Mouse (Mus musculus) thymus, adult 2 months (tissue): ENCODE data around the gene Serpini2. TPM values are rescaled to one million over a fixed set of nuclear protein-coding genes. Genes with fewer than 3 reads are reported as not detected.

Experiments
- DNase-seq: peaks from one replicate; pipeline ENCODE4 v3.0.0; 2021
- H3K27ac ChIP-seq: fragments of 200-500 bp; 2 replicates; pipeline ENCODE4 v1.5.1; 2012; ENCODE audit warnings: low read length, control low read depth; ENCODE audit not compliant: control insufficient read depth, insufficient read depth
- H3K27me3 ChIP-seq: fragments of 200-500 bp; 2 replicates; pipeline ENCODE4 v1.6.1; 2012; ENCODE audit warnings: mild to moderate bottlenecking, low read length, moderate library complexity, mixed read lengths; ENCODE audit not compliant: control insufficient read depth, insufficient read depth
- H3K36me3 ChIP-seq: fragments of 200-500 bp; 2 replicates; pipeline ENCODE4 v1.6.1; 2012; ENCODE audit warnings: mild to moderate bottlenecking, low read length, moderate library complexity; ENCODE audit not compliant: control insufficient read depth, insufficient read depth
- H3K4me1 ChIP-seq: fragments of 200-500 bp; replicated peaks from 2 replicates; pipeline ENCODE4 v1.6.1; 2012; ENCODE audit warnings: low read length; ENCODE audit not compliant: control insufficient read depth, insufficient read depth
- H3K4me3 ChIP-seq: fragments of 200-500 bp; 2 replicates; pipeline ENCODE4 v1.5.1; 2012; ENCODE audit warnings: mild to moderate bottlenecking, low read length, control low read depth, moderate library complexity; ENCODE audit not compliant: control insufficient read depth, insufficient read depth
- CTCF ChIP-seq: fragments of 200-500 bp; IDR thresholded peaks from 2 replicates; pipeline ENCODE4 v1.5.1; 2012; ENCODE audit warnings: mild to moderate bottlenecking, control low read depth, low read length, moderate library complexity, borderline replicate concordance; ENCODE audit not compliant: control insufficient read depth, poor library complexity, insufficient read depth; ENCODE audit errors: extremely low read depth
- POLR2A ChIP-seq: fragments of 200-500 bp; IDR thresholded peaks from 2 replicates; pipeline ENCODE4 v1.6.1; 2012; ENCODE audit warnings: mild to moderate bottlenecking, low read length, control low read depth, moderate library complexity; ENCODE audit not compliant: control insufficient read depth, poor library complexity, insufficient read depth; ENCODE audit errors: extremely low read depth
- WGBS: fragments of 180-500 bp; shearing (Covaris S2); methylation state at CpG from one replicate; pipeline ENCODE4 v1.1.7; 2018; 5-methylcytosine and 5-hydroxymethylcytosine counted together
- polyA plus RNA-seq: library from polyadenylated mRNA; depleted of rRNA; stranded (reverse); fragments of >200 nt; gene quantifications from 2 replicates; pipeline ENCODE4 v1.2.3, GENCODE M21; 2012

Serpini2 gene
- polyA plus RNA-seq, 1 experiment, result not detected

DNA sequence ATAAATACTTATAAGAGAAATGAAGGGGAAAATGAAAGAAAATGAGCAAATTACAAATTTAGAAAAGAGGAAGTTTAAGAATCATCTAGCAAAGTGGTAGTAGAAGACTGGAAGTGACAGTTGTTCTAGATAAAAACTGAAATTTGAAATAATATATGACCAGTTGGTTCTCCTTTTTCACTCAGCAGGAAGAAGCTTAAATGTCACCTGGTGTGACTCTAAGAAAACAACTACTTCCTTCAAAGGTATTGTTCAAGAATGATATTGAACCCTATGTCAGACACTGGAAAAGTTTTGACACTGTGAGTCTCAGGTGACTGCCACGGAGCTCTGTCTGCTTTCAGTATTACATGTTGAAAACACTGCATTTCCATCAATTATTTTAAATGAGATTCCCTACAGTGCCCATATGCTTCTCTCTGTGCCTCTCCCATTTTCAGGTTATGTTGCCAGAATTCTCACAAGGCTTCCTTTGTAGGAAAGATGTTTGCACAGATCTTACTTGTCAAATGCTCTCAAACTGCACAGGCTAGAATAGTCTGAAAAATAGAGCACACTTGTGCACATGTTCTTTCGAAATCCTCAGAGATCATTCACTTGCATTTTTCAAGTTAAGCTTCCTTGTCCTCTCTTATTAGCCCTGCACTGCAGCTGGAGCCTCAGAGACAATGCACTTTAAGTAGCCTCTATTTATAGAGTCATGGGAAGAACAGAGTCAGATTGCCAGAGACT is 27.3 kb upstream of the Serpini2 start:
- TF ChIP-seq POLR2A (no peak), CTCF (no peak)
- Histone ChIP-seq H3K4me3 (no peak overlapping the region), H3K4me1 (no peaks in the 10 kb centered on the region), H3K36me3 (no peaks in the 10 kb centered on the region), H3K27ac (no peak overlapping the region), H3K27me3 (no peaks in the 10 kb centered on the region)
- 17% methylated on average over 2 of the region's 2 CpGs for WGBS
- no peak for DNase-seq

DNA sequence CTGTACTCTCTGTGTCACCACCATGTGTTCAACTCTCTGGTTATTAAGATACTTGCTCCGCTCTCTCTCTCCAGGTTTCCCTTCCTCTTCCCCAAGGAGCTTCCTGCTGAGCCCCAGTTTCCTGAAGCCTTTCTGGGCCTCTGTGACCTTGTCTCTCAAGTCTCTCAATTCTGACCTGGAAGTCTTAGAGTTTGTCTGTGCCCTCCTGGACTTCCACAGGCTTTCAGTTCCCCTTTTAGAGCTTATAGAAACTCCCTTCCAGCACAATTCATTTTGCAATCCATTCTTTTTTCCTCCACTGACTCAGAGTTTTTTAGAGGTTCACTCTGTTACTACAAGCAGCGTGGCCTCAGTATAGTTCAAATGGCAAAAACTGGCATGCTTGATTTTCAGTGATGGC is 23.4 kb upstream of the Serpini2 start:
- no peaks in the 10 kb centered on the region for H3K27me3 ChIP-seq
- no peaks in the 10 kb centered on the region for H3K36me3 ChIP-seq
- DNase-seq, result no peak
- no peak overlapping the region for H3K27ac ChIP-seq
- H3K4me3 ChIP-seq, result no peak overlapping the region
- 86% methylated on average over 2 of the region's 2 CpGs for WGBS
- no peaks in the 10 kb centered on the region for H3K4me1 ChIP-seq
- TF ChIP-seq CTCF, result no peak
- no peak for TF ChIP-seq POLR2A

DNA sequence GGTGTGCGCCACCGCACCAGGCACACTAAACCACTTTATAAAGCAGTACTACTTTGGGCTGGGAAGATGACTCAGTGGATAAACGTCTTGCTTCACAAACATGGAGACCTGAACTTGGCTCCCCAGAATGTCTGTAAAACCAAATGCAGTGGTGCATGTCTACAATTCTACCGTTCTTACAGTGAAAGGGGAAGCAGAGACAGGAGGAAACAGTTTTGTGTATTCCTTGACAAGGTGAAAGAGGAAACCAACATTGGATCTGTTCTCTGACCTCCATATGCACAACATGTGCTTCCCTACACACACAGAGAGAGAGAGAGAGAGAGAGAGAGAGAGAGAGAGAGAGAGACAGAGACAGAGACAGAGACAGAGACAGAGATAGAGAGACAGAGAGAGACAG is 7.6 kb upstream of the Serpini2 start:
- H3K27me3 ChIP-seq, result no peaks in the 10 kb centered on the region
- H3K27ac ChIP-seq, result no peak overlapping the region
- no peak for TF ChIP-seq CTCF
- TF ChIP-seq POLR2A, result no peak
- WGBS, result 61% methylated on average over 4 of the region's 4 CpGs
- DNase-seq, result no peak
- H3K4me3 ChIP-seq, result no peak overlapping the region
- no peaks in the 10 kb centered on the region for H3K4me1 ChIP-seq
- H3K36me3 ChIP-seq, result no peaks in the 10 kb centered on the region

DNA sequence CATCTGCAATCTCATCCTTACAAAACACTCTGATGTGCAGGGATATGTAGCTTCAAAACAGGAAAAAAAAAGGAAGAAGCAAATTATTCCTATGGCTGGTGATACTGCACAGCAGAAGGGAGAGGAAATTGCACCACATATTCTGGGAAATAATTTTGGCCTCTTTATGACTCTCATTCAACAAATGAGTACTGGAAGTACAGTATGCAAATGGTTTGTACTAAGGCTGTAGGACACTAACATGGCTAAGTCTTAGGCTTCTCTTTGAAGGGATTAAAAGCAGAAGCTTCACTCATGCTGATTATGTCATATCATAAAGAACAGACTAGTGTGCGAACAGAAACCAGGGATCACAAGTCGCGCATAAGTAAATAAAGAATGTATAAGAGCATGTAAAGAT is 6.6 kb upstream of the Serpini2 start:
- no peaks in the 10 kb centered on the region for H3K4me1 ChIP-seq
- H3K4me3 ChIP-seq, result no peak overlapping the region
- H3K27me3 ChIP-seq, result no peaks in the 10 kb centered on the region
- 95% methylated on average over 3 of the region's 3 CpGs for WGBS
- H3K36me3 ChIP-seq, result no peaks in the 10 kb centered on the region
- DNase-seq, result no peak
- no peak overlapping the region for H3K27ac ChIP-seq
- no peak for TF ChIP-seq CTCF
- TF ChIP-seq POLR2A, result no peak

- no peak for DNase-seq
- H3K27ac ChIP-seq, result no peak overlapping the region
- H3K36me3 ChIP-seq, result no peaks in the 10 kb centered on the region
- no peak for TF ChIP-seq CTCF
- TF ChIP-seq POLR2A, result no peak
- no peak overlapping the region for H3K4me3 ChIP-seq
- H3K4me1 ChIP-seq, result no peaks in the 10 kb centered on the region
- H3K27me3 ChIP-seq, result no peaks in the 10 kb centered on the region
Measured at GRCm38 (mm10) chr3:75275127-75275526, 5.2 kb upstream of the Serpini2 start.

DNA sequence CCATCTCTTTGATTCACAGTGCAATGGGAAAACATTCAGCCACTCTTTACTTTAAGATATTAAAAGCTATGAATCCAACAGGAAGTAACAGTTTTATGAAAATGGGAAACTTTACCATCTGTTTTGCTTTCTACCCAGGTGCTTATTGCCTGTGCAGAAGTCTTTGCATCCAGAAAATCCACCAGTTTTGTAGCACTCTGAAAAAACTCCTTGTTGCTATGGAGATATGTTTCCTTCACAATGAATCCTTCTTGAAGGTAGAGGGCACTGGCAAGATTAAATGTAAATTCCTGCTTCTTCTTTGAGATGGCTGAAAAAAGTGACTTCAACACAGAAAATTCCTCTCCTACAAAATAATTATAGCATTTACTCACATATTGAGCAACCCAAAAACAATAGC is 10.5 kb downstream of the Serpini2 start:
- Histone ChIP-seq H3K4me1 (no peaks in the 10 kb centered on the region), H3K4me3 (no peak overlapping the region), H3K36me3 (no peaks in the 10 kb centered on the region), H3K27me3 (no peaks in the 10 kb centered on the region), H3K27ac (no peak overlapping the region)
- TF ChIP-seq POLR2A, result no peak
- TF ChIP-seq CTCF, result no peak
- no peak for DNase-seq

GRCm38 (mm10) chr3:75219694-75220093 is 50.2 kb downstream of the Serpini2 start:
- H3K4me1 ChIP-seq, result no peaks in the 10 kb centered on the region
- no peak for DNase-seq
- no peak overlapping the region for H3K27ac ChIP-seq
- TF ChIP-seq POLR2A (no peak), CTCF (no peak)
- 67% methylated on average over 3 of the region's 3 CpGs for WGBS
- H3K4me3 ChIP-seq, result no peak overlapping the region
- no peaks in the 10 kb centered on the region for H3K36me3 ChIP-seq
- H3K27me3 ChIP-seq, result no peaks in the 10 kb centered on the region
